ENCODE assay signal across 8 mouse cellular contexts in genomic region chr17:47923678-47924382, GRCm38 (mm10). TPM values are rescaled to one million over a fixed set of nuclear protein-coding genes. Genes with fewer than 3 reads are reported as not detected.
DNase-seq lines count a peak whose midpoint lies in the region; ATAC-seq and TF ChIP-seq lines count a peak whose summit lies in the region.

No protein-coding gene starts in this region.

- under 1% methylated on average over 62 of the region's 65 CpGs for WGBS in forebrain, embryonic 16.5 days
- WGBS in hindbrain, embryonic 14.5 days = under 1% methylated on average over 57 of the region's 65 CpGs
- WGBS in liver, embryonic 12.5 days (ENCODE audit: insufficient replicate concordance) = 2% methylated on average over 63 of the region's 65 CpGs

- ATAC-seq in forebrain, embryonic 16.5 days = peak; percentile 44
- peak; percentile 49 for ATAC-seq in hindbrain, embryonic 14.5 days (ENCODE audit: low FRiP score)
- ATAC-seq in liver, embryonic 12.5 days = peak; percentile 31

- peak; percentile 32 for DNase-seq in adrenal gland, adult 8-10 months
- DNase-seq in hindbrain, embryonic 14.5 days (ENCODE audit: low spot score) = no peak
- DNase-seq in naive thymus-derived CD4-positive, alpha-beta T cell, adult 2 months (ENCODE audit: low read depth) = peak; percentile 56
- peak; percentile 65 for DNase-seq in thymus, postnatal 14 days
- DNase-seq in left cerebral cortex, adult 9 months (ENCODE audit: low spot score in 2 of 2) = no peak

- peak overlapping the region; percentile 95 for H3K4me3 ChIP-seq in E14TG2a.4 (replicated peaks; ENCODE audit: low read length)
- H3K4me3 ChIP-seq in forebrain, embryonic 16.5 days (replicated peaks; ENCODE audit: low read length) = peak overlapping the region; percentile 68
- peak overlapping the region; percentile 77 for H3K4me3 ChIP-seq in hindbrain, embryonic 14.5 days (replicated peaks; ENCODE audit: low read length)
- peak overlapping the region; percentile 79 for H3K4me3 ChIP-seq in liver, embryonic 12.5 days

- TF ChIP-seq CTCF in E14TG2a.4 (conservative IDR thresholded peaks at IDR 0.05; ENCODE audit: low read length) = no peak

- peak overlapping the region; percentile 80 for H3K9ac ChIP-seq in forebrain, embryonic 16.5 days (replicated peaks; ENCODE audit: low read depth, low read length)
- peak overlapping the region; percentile 78 for H3K9ac ChIP-seq in hindbrain, embryonic 14.5 days
- peak overlapping the region; percentile 81 for H3K9ac ChIP-seq in liver, embryonic 12.5 days

- H3K4me2 ChIP-seq in forebrain, embryonic 16.5 days (ENCODE audit: low read length) = peak overlapping the region; percentile 68
- H3K4me2 ChIP-seq in hindbrain, embryonic 14.5 days (replicated peaks) = peak overlapping the region; percentile 89
- peak overlapping the region; percentile 98 for H3K4me2 ChIP-seq in liver, embryonic 12.5 days

- no peaks in the 10 kb centered on the region for H3K9me3 ChIP-seq in E14TG2a.4 (ENCODE audit: low read length)
- no peaks in the 10 kb centered on the region for H3K9me3 ChIP-seq in forebrain, embryonic 16.5 days (ENCODE audit: control insufficient read depth, low read length)
- H3K9me3 ChIP-seq in hindbrain, embryonic 14.5 days (ENCODE audit: control insufficient read depth, low read length) = no peaks in the 10 kb centered on the region
- no peaks in the 10 kb centered on the region for H3K9me3 ChIP-seq in liver, embryonic 12.5 days (replicated peaks)

- peaks cover 37% of the 10 kb centered on the region for H3K27me3 ChIP-seq in E14TG2a.4 (ENCODE audit: insufficient read depth, low read length)
- H3K27me3 ChIP-seq in forebrain, embryonic 16.5 days (replicated peaks; ENCODE audit: control insufficient read depth, insufficient read depth, low read length) = peaks cover 15% of the 10 kb centered on the region
- peaks cover 37% of the 10 kb centered on the region for H3K27me3 ChIP-seq in hindbrain, embryonic 14.5 days (ENCODE audit: control insufficient read depth, insufficient read depth, low read length)
- peaks cover 56% of the 10 kb centered on the region for H3K27me3 ChIP-seq in liver, embryonic 12.5 days (replicated peaks)

- H3K36me3 ChIP-seq in E14TG2a.4 (ENCODE audit: insufficient read depth, low read length) = peaks cover 5% of the 10 kb centered on the region
- no peaks in the 10 kb centered on the region for H3K36me3 ChIP-seq in forebrain, embryonic 16.5 days (ENCODE audit: control insufficient read depth, insufficient read depth)
- H3K36me3 ChIP-seq in hindbrain, embryonic 14.5 days (replicated peaks; ENCODE audit: control insufficient read depth, insufficient read depth) = no peaks in the 10 kb centered on the region
- H3K36me3 ChIP-seq in liver, embryonic 12.5 days = no peaks in the 10 kb centered on the region

- peaks cover 67% of the 10 kb centered on the region for H3K4me1 ChIP-seq in E14TG2a.4 (replicated peaks; ENCODE audit: low read depth, low read length)
- H3K4me1 ChIP-seq in forebrain, embryonic 16.5 days (replicated peaks; ENCODE audit: control insufficient read depth, insufficient read depth, low read length) = peaks cover 50% of the 10 kb centered on the region
- peaks cover 26% of the 10 kb centered on the region for H3K4me1 ChIP-seq in hindbrain, embryonic 14.5 days (replicated peaks; ENCODE audit: control insufficient read depth, insufficient read depth, low read length)
- peaks cover 71% of the 10 kb centered on the region for H3K4me1 ChIP-seq in liver, embryonic 12.5 days

- H3K27ac ChIP-seq in forebrain, embryonic 16.5 days (ENCODE audit: low read length) = peak overlapping the region; percentile 93
- peak overlapping the region; percentile 83 for H3K27ac ChIP-seq in hindbrain, embryonic 14.5 days
- H3K27ac ChIP-seq in liver, embryonic 12.5 days = peak overlapping the region; percentile 82

RNA-seq across cellular contexts. Expression of gene Foxp4, which starts 0.6 kb away (rescaled TPM):
- 10 to 100 TPM; 21.5 to 39.2 (median 31.0) TPM for total RNA-seq in adrenal gland, adult 8-10 months (2022)
- polyA plus RNA-seq in forebrain, embryonic 16.5 days (2015; fragmentation: Nextera tagmentation; extraction: Ambion mirVana) = 29.1 and 29.6 TPM in 2 replicates
- 34.3 and 35.1 TPM in 2 replicates for polyA plus RNA-seq in hindbrain, embryonic 14.5 days (2014; fragmentation: Nextera tagmentation; extraction: Ambion mirVana)
- polyA plus RNA-seq in liver, embryonic 12.5 days (2016; fragmentation: Nextera tagmentation; extraction: Ambion mirVana) = 13.7 and 13.9 TPM in 2 replicates

Comparison
In these comparisons a context has a peak if more than half of its experiments do, and no peak if none do; other contexts are left out.
1. DNase-seq: peak in adrenal gland, adult 8-10 months (single experiment), naive thymus-derived CD4-positive, alpha-beta T cell, adult 2 months (single experiment) and thymus, postnatal 14 days (single experiment); none in hindbrain, embryonic 14.5 days (single experiment) and left cerebral cortex, adult 9 months (0 of 2).
2. Peak in every context shown above with its lines, with median percentiles within 50 percentile points of each other: H3K4me3 ChIP-seq, ATAC-seq, H3K27ac ChIP-seq, H3K4me2 ChIP-seq and H3K9ac ChIP-seq.